Mouse (Mus musculus): Measurements from ENCODE around the gene Dnaja3. TPM values are rescaled to one million over a fixed set of nuclear protein-coding genes. Genes with fewer than 3 reads are reported as not detected.

Dnaja3 gene
- total and polyA plus RNA-seq, 2 experiments from 2014 or later, result 99.6 to 103 TPM

DNA sequence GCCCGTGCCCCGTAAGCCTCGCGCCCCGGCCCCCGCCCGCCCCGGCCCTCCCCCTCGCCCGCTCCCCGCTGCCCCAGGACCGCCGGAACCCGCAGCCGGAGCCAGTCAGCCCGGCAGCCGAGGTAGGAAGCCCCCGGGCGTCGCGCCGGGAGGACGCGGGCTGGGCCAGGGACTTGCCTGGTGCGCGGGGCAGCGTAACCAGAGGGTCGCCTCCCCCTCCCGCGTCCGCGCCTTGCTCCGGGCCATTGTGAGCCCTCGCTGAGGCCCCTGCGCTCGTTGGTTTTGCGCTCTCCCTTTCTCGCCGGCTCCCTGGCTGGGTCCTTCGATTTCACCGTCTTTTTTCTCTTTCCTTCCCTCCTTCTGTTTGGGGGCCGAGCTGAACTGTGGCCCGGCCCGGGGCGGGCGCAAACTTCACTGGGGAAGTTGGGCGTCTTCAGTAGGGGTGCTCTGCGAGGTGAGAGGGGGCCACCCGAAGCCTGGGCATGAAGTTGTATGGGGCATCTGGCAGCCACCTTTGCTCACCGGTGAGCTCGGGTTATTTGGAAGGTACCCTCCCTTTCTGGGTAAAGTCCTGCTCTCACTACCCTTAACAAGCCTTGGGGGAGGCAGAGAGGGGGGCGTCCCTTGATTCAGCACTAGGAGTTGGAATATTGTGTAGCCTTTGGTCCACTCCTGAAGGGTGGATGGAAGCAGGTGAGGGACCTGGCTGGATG is 44.8 kb upstream of the Dnaja3 start:
- ATAC-seq (ENCODE audit: insufficient read depth, low read depth), result peak; percentile 16; the same call in 1 of the 2 replicates
- H3K9ac ChIP-seq (replicated peaks; ENCODE audit: low read depth, low read length), result peak overlapping the region; percentile 86
- peak overlapping the region; percentile 91 for H3K4me2 ChIP-seq (ENCODE audit: low read depth, low read length)
- TF ChIP-seq CTCF (IDR thresholded peaks at IDR 0.05; ENCODE audit: low read depth), result no peak
- no peak for TF ChIP-seq EP300 (IDR thresholded peaks at IDR 0.05; ENCODE audit: low read depth)
- WGBS, result under 1% methylated on average over 35 of the region's 52 CpGs
- peak overlapping the region; percentile 94 for H3K27ac ChIP-seq (ENCODE audit: low read depth)
- H3K36me3 ChIP-seq (replicated peaks; ENCODE audit: control insufficient read depth, insufficient read depth, low read length), result peaks cover 14% of the 10 kb centered on the region; the same call in 1 of the 2 replicates
- H3K4me3 ChIP-seq (ENCODE audit: low read depth, low read length), result peak overlapping the region; percentile 82
- DNase-seq (ENCODE audit: low spot score), result peak; percentile 20
- no peaks in the 10 kb centered on the region for H3K27me3 ChIP-seq (ENCODE audit: control insufficient read depth, insufficient read depth, low read length)
- peaks cover 46% of the 10 kb centered on the region for H3K4me1 ChIP-seq (ENCODE audit: control insufficient read depth, insufficient read depth)
- no peaks in the 10 kb centered on the region for H3K9me3 ChIP-seq (replicated peaks; ENCODE audit: control insufficient read depth, low read length)

DNA sequence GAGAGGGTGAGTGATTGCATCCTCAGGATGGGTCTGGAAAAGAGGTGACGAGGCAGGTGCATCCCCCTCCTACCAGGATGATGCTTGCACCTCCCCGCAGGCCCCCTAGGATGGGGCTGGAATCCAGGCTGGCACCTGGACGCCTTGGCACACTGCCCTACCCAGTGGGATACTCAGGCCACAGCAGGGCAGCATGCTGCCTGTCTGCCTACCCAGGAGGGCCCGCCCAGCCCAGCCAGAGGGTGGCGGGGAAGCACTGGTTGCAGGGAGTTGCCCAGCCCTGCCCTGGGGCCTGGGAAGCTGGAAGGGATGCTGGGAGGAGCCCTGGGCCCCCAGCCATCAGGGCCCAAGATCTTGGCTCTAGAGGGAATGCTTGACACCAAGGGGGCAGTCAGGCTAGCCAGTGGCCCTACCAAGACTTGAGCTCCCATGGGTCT is 44.2 kb upstream of the Dnaja3 start:
- WGBS, result 8% methylated on average over 5 of the region's 5 CpGs
- Histone ChIP-seq H3K4me3 (ENCODE audit: low read depth, low read length) (peak overlapping the region; percentile 82), H3K9ac (replicated peaks; ENCODE audit: low read depth, low read length) (peak overlapping the region; percentile 86), H3K9me3 (replicated peaks; ENCODE audit: control insufficient read depth, low read length) (no peaks in the 10 kb centered on the region), H3K4me2 (ENCODE audit: low read depth, low read length) (peak overlapping the region; percentile 91), H3K36me3 (replicated peaks; ENCODE audit: control insufficient read depth, insufficient read depth, low read length) (peaks cover 9% of the 10 kb centered on the region; the same call in 1 of the 2 replicates), H3K4me1 (ENCODE audit: control insufficient read depth, insufficient read depth) (peaks cover 49% of the 10 kb centered on the region), H3K27ac (ENCODE audit: low read depth) (peak overlapping the region; percentile 94), H3K27me3 (ENCODE audit: control insufficient read depth, insufficient read depth, low read length) (no peaks in the 10 kb centered on the region)
- ATAC-seq (ENCODE audit: insufficient read depth, low read depth), result no peak
- TF ChIP-seq EP300 (IDR thresholded peaks at IDR 0.05; ENCODE audit: low read depth) (no peak), CTCF (IDR thresholded peaks at IDR 0.05; ENCODE audit: low read depth) (peak; percentile 20; the same call in 1 of the 2 replicates)
- DNase-seq (ENCODE audit: low spot score), result no peak

DNA sequence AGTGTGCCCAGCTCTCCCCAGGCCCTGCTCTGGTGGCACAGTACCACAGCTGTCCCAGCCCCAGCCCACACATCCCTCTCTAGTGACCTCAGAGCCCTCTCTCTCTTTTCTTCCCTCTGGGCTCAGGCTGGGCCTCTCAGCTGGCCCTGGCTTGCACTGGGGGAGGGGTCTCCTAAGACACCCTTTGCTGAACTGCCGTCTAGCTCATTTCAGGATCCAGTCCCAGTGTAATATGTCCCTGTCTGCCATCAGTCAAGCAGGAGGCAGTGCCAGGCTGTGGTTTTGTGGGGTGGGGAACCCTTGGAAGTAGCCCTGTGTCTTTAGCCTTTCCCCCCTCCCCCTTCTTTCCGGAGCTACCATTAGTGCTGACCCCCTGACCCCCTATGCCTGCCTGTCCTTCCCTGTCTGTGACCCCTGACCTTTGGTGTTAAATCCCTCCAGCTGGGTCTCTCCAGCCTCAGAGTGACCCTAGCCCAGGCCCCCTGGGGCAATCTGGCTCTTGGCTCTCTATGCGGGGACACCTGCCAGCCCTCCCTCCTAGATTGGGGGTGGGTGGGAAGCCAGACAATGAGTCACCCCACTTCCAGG is 43.6 kb upstream of the Dnaja3 start:
- DNase-seq (ENCODE audit: low spot score) (no peak), ATAC-seq (ENCODE audit: insufficient read depth, low read depth) (no peak)
- Histone ChIP-seq H3K4me1 (ENCODE audit: control insufficient read depth, insufficient read depth) (peaks cover 56% of the 10 kb centered on the region), H3K9me3 (replicated peaks; ENCODE audit: control insufficient read depth, low read length) (no peaks in the 10 kb centered on the region), H3K36me3 (replicated peaks; ENCODE audit: control insufficient read depth, insufficient read depth, low read length) (0 out of 2 replicates have a peak, but pooled peaks cover 2% of the 10 kb centered on the region), H3K4me2 (ENCODE audit: low read depth, low read length) (peak overlapping the region; percentile 91), H3K9ac (replicated peaks; ENCODE audit: low read depth, low read length) (peak overlapping the region; percentile 86), H3K4me3 (ENCODE audit: low read depth, low read length) (peak overlapping the region; percentile 82), H3K27me3 (ENCODE audit: control insufficient read depth, insufficient read depth, low read length) (no peaks in the 10 kb centered on the region), H3K27ac (ENCODE audit: low read depth) (peak overlapping the region; percentile 67)
- WGBS, result 25% methylated on average over 3 of the region's 3 CpGs
- TF ChIP-seq EP300 (IDR thresholded peaks at IDR 0.05; ENCODE audit: low read depth) (no peak), CTCF (IDR thresholded peaks at IDR 0.05; ENCODE audit: low read depth) (no peak)

DNA sequence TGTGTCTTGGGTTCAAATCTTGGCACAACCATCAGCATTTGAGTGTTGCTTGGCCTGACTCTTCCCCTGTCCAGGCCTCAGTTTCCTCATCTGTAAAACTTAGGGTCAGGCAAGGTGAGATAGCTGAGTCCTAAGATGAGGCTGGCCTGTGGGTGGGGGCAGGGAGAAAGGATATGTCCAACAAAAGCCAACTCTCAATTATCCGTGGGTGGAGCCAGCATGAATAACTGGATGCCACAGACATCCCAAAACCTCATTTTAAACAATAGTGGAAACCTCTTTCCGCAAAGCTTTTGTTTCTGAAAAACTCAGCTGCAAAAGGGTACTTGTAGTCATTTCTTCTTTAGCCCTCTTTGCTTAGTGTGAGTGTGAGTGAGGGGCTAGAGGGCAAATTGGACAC is 43.0 kb upstream of the Dnaja3 start:
- no peak overlapping the region for H3K27ac ChIP-seq (ENCODE audit: low read depth)
- H3K4me2 ChIP-seq (ENCODE audit: low read depth, low read length), result peak overlapping the region; percentile 91; the same call in 1 of the 2 replicates
- TF ChIP-seq CTCF (IDR thresholded peaks at IDR 0.05; ENCODE audit: low read depth) (no peak), EP300 (IDR thresholded peaks at IDR 0.05; ENCODE audit: low read depth) (no peak)
- no peaks in the 10 kb centered on the region for H3K27me3 ChIP-seq (ENCODE audit: control insufficient read depth, insufficient read depth, low read length)
- no peaks in the 10 kb centered on the region for H3K9me3 ChIP-seq (replicated peaks; ENCODE audit: control insufficient read depth, low read length)
- no peak for DNase-seq (ENCODE audit: low spot score)
- no peaks in the 10 kb centered on the region for H3K36me3 ChIP-seq (replicated peaks; ENCODE audit: control insufficient read depth, insufficient read depth, low read length)
- H3K4me1 ChIP-seq (ENCODE audit: control insufficient read depth, insufficient read depth), result peaks cover 60% of the 10 kb centered on the region
- H3K9ac ChIP-seq (replicated peaks; ENCODE audit: low read depth, low read length), result no peak overlapping the region
- ATAC-seq (ENCODE audit: insufficient read depth, low read depth), result no peak
- H3K4me3 ChIP-seq (ENCODE audit: low read depth, low read length), result no peak overlapping the region
- WGBS, result 53% methylated on average over 2 of the region's 2 CpGs

DNA sequence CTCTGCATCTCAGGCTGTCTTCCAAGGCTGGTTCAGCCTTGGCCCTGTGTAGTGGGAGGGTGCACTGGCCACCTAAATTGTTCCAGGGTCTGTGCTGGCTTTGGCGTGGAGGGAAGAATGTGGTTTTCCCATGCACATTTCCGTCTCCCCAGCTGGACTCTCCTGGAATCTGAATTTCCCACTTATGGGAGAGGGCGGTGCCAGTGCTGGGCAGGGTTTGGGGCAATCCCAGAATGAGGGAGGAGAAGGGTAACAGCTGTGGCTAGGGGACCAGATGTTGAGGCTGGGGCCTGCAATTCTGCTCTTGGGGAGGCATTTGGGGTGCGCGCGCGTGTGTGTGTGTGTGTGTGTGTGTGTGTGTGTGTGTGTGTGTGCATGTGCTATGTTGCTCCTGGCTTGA is 42.5 kb upstream of the Dnaja3 start:
- H3K4me2 ChIP-seq (ENCODE audit: low read depth, low read length), result no peak overlapping the region
- no peak for DNase-seq (ENCODE audit: low spot score)
- no peak overlapping the region for H3K9ac ChIP-seq (replicated peaks; ENCODE audit: low read depth, low read length)
- H3K9me3 ChIP-seq (replicated peaks; ENCODE audit: control insufficient read depth, low read length), result no peaks in the 10 kb centered on the region
- no peak overlapping the region for H3K4me3 ChIP-seq (ENCODE audit: low read depth, low read length)
- H3K27me3 ChIP-seq (ENCODE audit: control insufficient read depth, insufficient read depth, low read length), result no peaks in the 10 kb centered on the region
- TF ChIP-seq CTCF (IDR thresholded peaks at IDR 0.05; ENCODE audit: low read depth), result no peak
- TF ChIP-seq EP300 (IDR thresholded peaks at IDR 0.05; ENCODE audit: low read depth), result no peak
- WGBS, result 59% methylated on average over 7 of the region's 7 CpGs
- no peak for ATAC-seq (ENCODE audit: insufficient read depth, low read depth)
- H3K36me3 ChIP-seq (replicated peaks; ENCODE audit: control insufficient read depth, insufficient read depth, low read length), result no peaks in the 10 kb centered on the region
- H3K27ac ChIP-seq (ENCODE audit: low read depth), result no peak overlapping the region
- H3K4me1 ChIP-seq (ENCODE audit: control insufficient read depth, insufficient read depth), result peaks cover 64% of the 10 kb centered on the region

Measured in heart, postnatal 0 days (tissue).